Mouse (Mus musculus): ENCODE results near the gene Tm4sf5. TPM values are rescaled to one million over a fixed set of nuclear protein-coding genes. Genes with fewer than 3 reads are reported as not detected.
"Not testable (repeated sequence)": the region's sequence is repeated elsewhere in the genome, so short reads cannot be mapped to it uniquely, and the experiment has no call there.

Gene Tm4sf5
- 1 to 10 TPM in 1 of 2 experiments, under 1 TPM in 1; 0.89 to 1.4 TPM for total RNA-seq (2021)

GRCm38 (mm10) chr11:70504970-70505369, at the start of gene Tm4sf5:
Gene Tm4sf5 (plus strand): TSS chr11:70505244.
- DNase-seq, result no peak
- intact Hi-C loops (cut with DNase I), result no loop called here

DNA sequence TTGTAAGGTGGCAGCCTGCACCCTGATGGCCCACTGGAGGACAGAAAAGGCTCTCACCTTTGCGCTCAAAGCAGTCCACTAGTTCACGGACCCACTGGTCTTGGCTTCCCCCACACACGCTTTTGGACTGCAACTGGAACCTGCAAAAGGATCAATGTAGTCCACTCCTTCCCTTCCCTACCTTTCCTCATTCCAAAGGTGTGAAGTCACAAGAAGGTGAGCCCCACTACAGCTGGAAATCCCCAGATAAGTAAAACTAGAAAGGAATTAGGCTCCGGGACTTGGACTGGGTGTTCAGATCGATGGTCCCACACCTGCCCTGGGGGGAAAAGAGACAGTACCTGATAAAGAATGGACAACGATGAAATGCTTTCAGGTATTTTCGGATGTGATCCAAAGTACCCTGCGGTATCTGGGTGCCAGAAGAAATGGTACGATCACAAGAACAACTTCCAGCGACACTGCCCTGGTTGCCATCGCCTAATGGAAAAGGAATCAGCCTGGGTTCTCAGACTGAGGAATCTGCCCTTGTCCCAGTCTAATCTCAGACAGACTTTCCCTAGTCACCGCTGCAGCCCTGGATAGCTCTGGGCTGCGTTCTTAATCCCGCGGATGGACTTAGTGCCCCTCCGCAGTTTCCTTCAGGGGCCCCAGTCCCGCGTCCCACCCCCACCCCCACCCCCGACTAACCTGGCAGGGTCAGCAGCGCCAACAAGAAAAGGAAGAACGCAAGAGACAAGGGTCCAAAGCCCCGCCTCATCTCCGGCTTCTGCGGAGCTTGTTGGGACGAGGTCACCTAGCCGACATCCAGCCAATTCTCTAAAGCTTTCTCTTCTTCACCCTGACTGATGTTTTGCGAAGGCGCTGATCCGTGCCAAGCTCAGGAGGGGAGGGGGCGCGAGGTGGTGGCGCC, 46.1 kb upstream of the Tm4sf5 start, which contains the start of gene Zmynd15:
Zmynd15 (plus strand) TSS at position 746 of the 913 bp plus-strand sequence.
- intact Hi-C loops (cut with DNase I), result no loop called here
- no peak for DNase-seq

DNA sequence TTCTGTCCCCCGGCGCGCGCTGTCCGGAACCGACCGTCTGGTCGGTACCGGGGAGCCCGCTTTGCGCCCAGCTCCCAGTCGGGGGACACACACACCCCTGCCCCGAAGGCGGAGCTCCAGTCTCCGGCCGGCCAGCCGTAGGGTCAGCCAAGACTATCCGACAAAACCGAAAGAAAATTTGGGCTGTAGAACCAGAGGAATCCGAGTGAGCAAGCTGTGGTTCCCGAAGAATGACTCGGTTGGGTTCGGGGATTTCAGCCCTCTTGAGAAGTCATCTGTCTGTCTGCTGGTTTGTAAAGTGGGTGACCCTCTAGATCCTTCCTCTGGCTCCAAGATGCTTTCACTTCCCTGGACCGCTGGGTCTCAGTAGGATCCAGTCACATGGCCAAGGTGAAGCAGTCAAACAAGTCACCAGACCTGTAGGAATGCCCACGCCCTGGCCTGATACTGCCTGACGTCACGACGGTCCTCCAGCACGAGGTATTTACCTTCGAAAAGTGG, 45.4 kb upstream of the Tm4sf5 start, which contains the start of gene Cxcl16:
Cxcl16 (minus strand) TSS at position 384 of the 501 bp plus-strand sequence.
- peak; percentile 62 to 66 for DNase-seq
- intact Hi-C loops (cut with DNase I), result no loop called here

- intact Hi-C loops (cut with DNase I), result no loop called here
- DNase-seq, result no peak
Observed at GRCm38 (mm10) chr11:70463970-70464369, 41.1 kb upstream of the Tm4sf5 start.

GRCm38 (mm10) chr11:70465211-70465610, 39.8 kb upstream of the Tm4sf5 start:
- intact Hi-C loops (cut with DNase I), result no loop called here
- DNase-seq, result no peak

DNA sequence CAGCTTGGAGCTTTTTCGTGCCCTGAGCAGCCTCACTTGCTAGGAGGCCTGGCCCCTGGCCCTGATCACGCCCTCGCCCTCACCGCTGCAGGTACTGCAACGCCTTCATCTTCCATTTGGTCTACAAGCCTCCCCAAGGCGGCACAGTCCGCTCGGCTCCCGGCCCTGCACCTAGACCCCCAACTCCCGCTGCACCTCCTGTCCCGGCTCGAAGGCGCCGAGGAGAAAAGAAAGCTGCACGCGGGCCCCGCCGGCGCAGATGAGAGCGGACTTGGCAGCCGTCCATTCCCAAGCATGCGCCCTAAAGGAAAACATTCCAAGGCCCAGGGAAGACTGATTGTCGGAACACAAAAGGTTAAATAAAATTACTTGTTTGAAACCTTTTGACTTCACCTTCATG, 39.2 kb upstream of the Tm4sf5 start:
- DNase-seq, result peak; percentile 44 to 46
- intact Hi-C loops (cut with DNase I), result no loop called here

DNA sequence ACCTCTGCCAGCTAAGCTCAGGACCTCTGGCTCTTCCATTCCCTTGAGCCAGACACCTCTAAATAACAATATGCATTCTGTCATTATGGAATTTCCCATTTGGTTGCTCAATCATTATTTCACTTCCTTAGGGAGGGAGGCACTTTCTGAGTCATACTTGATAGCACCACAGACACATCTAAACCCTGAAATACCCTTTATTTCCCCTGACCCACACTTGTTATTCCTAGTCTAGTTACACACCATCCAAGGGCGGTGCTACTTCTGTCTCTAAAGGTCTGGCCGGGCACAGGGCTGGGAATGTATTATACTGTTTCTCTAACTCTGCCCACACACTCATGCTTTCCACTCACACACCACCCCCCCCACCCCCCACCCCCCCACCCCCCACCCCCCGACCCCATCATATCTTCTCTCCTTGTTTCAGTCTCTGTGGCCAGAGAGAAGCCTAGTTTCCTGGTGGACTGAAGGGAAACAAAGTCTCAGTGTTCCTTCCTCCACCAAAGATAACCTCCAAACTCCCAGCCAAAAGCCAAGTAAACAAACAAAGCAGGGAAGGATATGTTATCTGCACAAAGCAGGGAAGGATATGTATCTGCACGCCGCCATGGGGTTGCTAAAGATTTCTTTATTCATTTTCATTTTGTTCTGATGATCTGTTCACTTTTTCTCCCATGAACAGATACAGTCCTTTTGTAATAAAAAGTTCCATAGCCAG, 37.0 kb upstream of the Tm4sf5 start:
- no peak for DNase-seq
- intact Hi-C loops (cut with DNase I), result no loop called here

DNA sequence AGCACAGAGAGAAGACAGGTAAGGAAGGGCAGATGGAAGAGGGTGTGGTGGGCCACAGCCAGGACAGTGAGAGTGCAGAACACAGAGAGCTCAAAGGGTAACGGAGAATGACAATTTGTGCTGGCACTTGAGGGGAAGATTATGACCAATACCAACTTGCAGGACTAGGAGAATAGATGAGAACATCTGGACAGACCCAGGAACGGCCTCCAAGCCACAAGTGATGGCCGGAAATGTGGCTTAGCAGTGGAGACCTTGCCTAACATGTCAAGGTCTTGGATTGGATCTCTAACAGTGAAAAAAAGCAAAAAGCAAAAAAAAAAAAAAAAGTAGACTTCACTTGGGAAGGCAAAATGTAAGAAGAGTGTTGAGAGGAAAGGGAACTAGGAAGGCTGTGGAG, 35.3 kb upstream of the Tm4sf5 start:
- intact Hi-C loops (cut with DNase I), result no loop called here
- no peak for DNase-seq

GRCm38 (mm10) chr11:70472716-70473115, 32.3 kb upstream of the Tm4sf5 start:
- DNase-seq, result no peak
- intact Hi-C loops (cut with DNase I), result no loop called here

DNA sequence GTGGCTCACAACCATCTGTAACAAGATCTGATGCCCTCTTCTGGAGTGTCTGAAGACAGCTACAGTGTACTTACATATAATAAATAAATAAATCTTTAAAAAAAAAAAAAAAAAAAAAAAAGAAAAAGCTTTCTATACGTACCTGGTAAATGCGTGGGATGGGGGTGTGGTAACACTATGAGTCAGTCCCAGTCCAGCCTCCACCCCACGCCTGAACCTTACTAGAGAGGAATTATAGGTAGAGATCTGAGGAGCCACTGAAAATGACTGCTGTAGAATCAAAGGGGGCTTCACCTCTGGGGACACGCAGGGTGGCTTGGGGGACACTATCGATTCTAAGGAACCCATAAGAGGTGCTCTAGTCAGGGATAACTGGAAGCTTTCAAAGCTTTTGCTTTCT, 31.8 kb upstream of the Tm4sf5 start:
- intact Hi-C loops (cut with DNase I); DNase-seq: not testable (repeated sequence)

DNA sequence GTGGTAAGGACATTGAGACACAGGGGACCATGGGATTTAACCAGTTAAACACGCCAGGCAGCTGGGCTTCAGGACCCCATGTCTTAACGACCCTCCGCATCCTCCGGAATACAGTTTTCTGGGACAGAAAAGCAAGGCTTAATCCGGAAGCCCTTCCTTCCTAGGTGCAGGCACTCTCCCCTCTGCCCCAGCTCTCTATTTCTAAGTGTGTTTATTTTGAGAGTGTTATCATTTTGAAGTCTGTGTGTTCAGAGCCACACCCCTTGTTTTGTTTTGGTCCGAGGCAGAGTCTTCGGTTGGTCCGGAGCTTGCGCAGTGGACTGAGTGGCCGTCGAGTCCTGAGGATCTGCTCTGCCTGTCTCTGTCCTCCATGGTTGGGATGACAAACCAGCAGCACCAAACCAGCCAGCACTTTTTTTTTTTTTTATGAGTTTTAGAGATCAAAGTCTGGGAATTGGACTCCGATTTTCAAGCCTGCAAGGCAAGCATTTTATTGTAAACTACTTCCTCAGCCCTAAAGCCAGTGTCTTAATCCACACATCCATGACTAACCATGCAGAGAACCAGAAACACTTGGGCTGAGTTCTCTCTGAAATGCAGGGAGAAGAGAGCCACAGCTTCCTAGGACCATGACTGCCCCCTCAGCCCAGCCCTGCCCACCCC, 30.0 kb upstream of the Tm4sf5 start:
- intact Hi-C loops (cut with DNase I), result no loop called here

DNA sequence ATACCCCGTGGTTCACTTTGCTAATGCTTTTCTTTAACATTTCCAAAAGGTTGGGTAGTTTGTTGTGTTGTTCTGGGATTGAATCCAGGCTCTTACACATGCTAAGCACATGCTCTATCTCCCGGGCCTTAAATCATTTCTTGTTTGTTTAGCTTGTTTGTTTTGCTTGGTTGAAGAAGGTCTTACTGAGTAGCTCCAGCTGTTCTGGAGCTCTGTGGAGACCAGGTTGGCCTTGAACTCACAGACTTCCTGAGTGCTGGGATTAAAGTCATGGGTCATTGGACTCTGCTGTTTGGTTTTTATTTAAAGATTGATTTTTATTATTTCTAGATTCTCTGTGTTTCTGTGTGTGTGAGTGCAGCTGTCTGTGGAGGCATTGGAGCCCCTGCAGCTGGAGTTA, 19.5 kb upstream of the Tm4sf5 start:
- no peak for DNase-seq
- intact Hi-C loops (cut with DNase I), result no loop called here

More for the DNA sequence above, 30.0 kb upstream of the Tm4sf5 start:
- DNase-seq, result no peak

- DNase-seq, result peak; percentile 57 to 66
- intact Hi-C loops (cut with DNase I), result no loop called here
Observed at GRCm38 (mm10) chr11:70487816-70488215, 17.2 kb upstream of the Tm4sf5 start.

DNA sequence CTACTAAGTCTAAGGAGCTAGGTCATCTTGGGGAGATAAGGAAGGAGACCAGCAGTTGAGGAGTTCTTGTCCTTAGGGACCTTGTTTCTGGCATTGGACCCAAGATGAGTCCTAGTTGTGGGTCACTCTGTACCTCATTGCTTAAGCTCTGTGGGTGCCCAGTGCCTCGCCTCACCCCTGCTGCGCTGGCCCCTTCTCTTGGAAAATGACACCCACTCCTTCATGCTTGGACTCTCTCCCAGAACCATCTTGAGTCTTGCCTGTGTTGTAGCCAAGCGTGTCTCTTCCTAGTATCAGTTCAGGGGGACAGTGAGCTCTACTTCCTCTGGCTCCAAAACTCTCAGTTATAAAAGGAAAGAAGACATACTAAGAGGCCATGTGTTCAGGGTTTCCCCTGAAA, 15.9 kb upstream of the Tm4sf5 start:
- intact Hi-C loops (cut with DNase I), result no loop called here
- peak in 1 of 2 experiments; percentile 33 for DNase-seq

GRCm38 (mm10) chr11:70489684-70490083, 15.4 kb upstream of the Tm4sf5 start:
- no peak for DNase-seq
- intact Hi-C loops (cut with DNase I), result no loop called here

GRCm38 (mm10) chr11:70499566-70500475, 5.2 kb upstream of the Tm4sf5 start:
- DNase-seq, result no peak
- intact Hi-C loops (cut with DNase I), result no loop called here

DNA sequence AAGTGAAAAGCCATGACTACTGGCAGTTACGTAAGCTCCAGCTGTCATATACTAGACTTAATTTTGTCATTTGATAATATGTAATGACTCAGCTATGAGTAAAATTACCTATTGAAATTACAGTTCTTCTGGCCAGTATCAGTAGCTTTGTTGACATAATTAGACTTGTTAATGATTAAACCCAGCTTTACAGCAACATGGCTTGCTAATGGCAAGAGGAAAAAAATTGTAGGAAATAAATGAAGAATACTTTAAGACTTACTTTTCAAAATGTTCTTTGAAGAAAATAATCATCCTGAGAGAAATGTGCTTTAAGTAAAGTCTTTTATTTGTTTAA, 4.6 kb upstream of the Tm4sf5 start:
- intact Hi-C loops (cut with DNase I), result no loop called here
- no peak for DNase-seq

DNA sequence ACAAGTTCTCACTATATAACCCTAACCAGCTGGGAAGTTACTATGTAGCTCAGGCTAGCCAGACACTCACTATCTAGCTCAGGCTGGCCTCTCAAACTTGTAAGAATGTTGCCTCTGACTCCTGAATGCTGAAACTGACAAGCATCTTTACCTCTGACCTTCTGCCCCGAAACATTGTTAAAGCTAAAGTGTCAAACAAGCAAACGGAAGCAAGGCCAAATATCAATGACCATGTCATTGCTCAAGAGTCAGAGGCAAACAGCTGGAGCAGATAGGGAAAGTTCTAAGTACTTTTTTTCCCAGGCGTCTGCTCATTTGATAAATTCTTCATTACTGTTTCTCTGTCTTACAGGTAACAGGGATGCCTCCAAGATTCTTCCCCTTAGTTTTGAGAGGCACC, 3.0 kb upstream of the Tm4sf5 start:
- intact Hi-C loops (cut with DNase I), result no loop called here
- no peak for DNase-seq

DNA sequence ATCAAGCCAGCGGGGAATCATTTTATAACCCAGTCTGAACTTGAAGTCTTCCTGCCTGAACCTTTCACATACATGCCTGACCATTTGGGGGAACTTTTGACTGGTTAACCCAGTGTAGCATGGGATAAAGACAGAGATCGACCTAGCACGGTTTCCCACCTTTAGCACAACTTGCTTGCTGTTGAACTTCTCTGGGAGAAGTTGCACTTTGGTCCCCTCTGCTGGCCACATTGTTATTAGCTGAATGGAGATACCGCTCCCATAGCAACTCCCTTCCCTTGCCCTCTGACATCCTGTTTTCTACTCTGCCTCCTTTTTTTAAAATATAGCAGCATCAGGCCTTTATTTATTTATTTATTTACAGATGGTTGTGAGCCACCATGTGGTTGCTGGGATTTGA, 1.3 kb downstream of the Tm4sf5 start:
- intact Hi-C loops (cut with DNase I), result loop anchor here (1.0 to 2.0 kb wide), 2 partner anchors 54 to 92 kb away; no protein-coding TSS in a partner anchor
- peak; percentile 87 to 91 for DNase-seq

All from heart, postnatal 10 days (tissue).